Mouse (Mus musculus): ENCODE measurements around the gene Ccdc125. TPM values are rescaled to one million over a fixed set of nuclear protein-coding genes. Genes with fewer than 3 reads are reported as not detected.

The Ccdc125 gene
- 10 to 100 TPM; 24.9 to 30.1 (median 25.8) TPM for polyA plus RNA-seq (2017; shearing (Covaris generic))

GRCm38 (mm10) chr13:100669291-100670022 lies at the start of gene Ccdc125:
Ccdc125 (plus strand) TSS chr13:100669717.
- peak; percentile 73 for ATAC-seq

GRCm38 (mm10) chr13:100622241-100622640 lies 47.3 kb upstream of the Ccdc125 start:
- ATAC-seq: no peak

- no peak for ATAC-seq
Measured at GRCm38 (mm10) chr13:100634106-100634691, 35.3 kb upstream of the Ccdc125 start.

- no peak for ATAC-seq
Measured at GRCm38 (mm10) chr13:100642471-100643209, 26.9 kb upstream of the Ccdc125 start.

- no peak for ATAC-seq
Measured at GRCm38 (mm10) chr13:100648223-100648622, 21.3 kb upstream of the Ccdc125 start.

GRCm38 (mm10) chr13:100650550-100651438 lies 18.7 kb upstream of the Ccdc125 start, which contains the start of the genes Ak6 and Rad17:
Ak6 (plus strand) TSS chr13:100650979.
Rad17 (minus strand) TSS chr13:100651051.
- peak; percentile 86 for ATAC-seq

- no peak for ATAC-seq
Measured at GRCm38 (mm10) chr13:100651439-100652186, 17.9 kb upstream of the Ccdc125 start, which contains the start of gene Taf9. Taf9 (plus strand) TSS chr13:100651579.

- ATAC-seq: no peak
Measured at GRCm38 (mm10) chr13:100658091-100658490, 11.4 kb upstream of the Ccdc125 start.

GRCm38 (mm10) chr13:100659864-100660456 lies 9.6 kb upstream of the Ccdc125 start:
- peak; percentile 77 for ATAC-seq

- ATAC-seq: peak; percentile 42
Measured at GRCm38 (mm10) chr13:100670181-100670741, 744 bp downstream of the Ccdc125 start.

- ATAC-seq: no peak
Measured at GRCm38 (mm10) chr13:100675936-100676635, 6.6 kb downstream of the Ccdc125 start.

- ATAC-seq: no peak
Measured at GRCm38 (mm10) chr13:100681615-100682014, 12.1 kb downstream of the Ccdc125 start.

GRCm38 (mm10) chr13:100682837-100683236 lies 13.3 kb downstream of the Ccdc125 start:
- no peak for ATAC-seq

GRCm38 (mm10) chr13:100684355-100684754 lies 14.8 kb downstream of the Ccdc125 start:
- ATAC-seq: no peak

- no peak for ATAC-seq
Measured at GRCm38 (mm10) chr13:100687513-100687912, 18.0 kb downstream of the Ccdc125 start.

GRCm38 (mm10) chr13:100697541-100697940 lies 28.0 kb downstream of the Ccdc125 start:
- ATAC-seq: no peak

GRCm38 (mm10) chr13:100698866-100699265 lies 29.3 kb downstream of the Ccdc125 start:
- ATAC-seq: no peak

GRCm38 (mm10) chr13:100703468-100703867 lies 34.0 kb downstream of the Ccdc125 start:
- no peak for ATAC-seq

- no peak for ATAC-seq
Measured at GRCm38 (mm10) chr13:100706206-100706605, 36.7 kb downstream of the Ccdc125 start.

- ATAC-seq: no peak
Measured at GRCm38 (mm10) chr13:100715467-100715866, 46.0 kb downstream of the Ccdc125 start.

All from inflammation-experienced regulatory T-cells, adult 6 months (primary cell).